Mouse (Mus musculus) thymus, postnatal 4 days (tissue): Measurements from ENCODE around the gene Nf1.
A peak's percentile ranks its signal among the peaks of the same experiment; 100 is the strongest.

Experiments
- DNase-seq: peaks from one replicate; pipeline ENCODE4 v3.0.0; 2021

Gene Nf1

DNA sequence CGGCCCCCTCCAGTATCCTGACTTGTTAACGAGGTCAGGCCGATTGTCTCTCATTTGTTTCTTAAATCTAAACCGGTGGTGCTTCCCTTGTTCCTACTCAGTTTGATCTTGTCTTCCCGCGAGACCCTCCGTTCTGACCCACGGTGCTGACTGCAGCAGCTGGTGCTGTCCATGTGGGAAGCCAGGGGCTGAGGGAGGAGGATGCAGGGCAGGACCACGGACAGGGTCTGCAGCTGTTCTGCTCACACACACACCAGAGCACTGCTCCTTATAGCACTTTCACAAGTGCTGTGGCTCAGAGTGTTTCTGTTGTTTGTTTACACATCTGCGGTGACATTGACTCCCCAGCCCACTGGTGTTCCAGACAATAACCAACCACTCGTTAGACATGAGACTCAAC lies 254.0 kb downstream of the Nf1 start:
- peak; percentile 50 for DNase-seq

DNA sequence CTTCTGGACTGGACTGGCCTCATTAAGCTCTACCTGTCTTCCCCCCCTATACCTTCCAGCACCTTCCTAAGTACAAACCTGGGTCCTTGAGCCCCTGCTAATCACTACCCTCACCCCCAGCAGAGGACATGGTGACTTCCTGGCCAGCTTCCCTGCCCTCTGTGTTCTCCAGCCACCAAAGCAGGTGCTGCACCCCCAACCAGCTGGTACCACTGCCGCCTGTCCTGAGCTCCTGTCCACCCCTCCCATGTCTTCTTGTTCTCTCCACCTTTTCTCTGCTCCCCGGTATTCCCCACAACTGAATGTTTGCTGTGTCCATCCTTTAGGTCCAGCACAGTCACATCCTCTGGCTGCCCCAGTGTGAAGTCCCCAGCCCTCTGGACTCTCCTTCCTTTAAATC lies 271.0 kb downstream of the Nf1 start:
- no peak for DNase-seq

DNA sequence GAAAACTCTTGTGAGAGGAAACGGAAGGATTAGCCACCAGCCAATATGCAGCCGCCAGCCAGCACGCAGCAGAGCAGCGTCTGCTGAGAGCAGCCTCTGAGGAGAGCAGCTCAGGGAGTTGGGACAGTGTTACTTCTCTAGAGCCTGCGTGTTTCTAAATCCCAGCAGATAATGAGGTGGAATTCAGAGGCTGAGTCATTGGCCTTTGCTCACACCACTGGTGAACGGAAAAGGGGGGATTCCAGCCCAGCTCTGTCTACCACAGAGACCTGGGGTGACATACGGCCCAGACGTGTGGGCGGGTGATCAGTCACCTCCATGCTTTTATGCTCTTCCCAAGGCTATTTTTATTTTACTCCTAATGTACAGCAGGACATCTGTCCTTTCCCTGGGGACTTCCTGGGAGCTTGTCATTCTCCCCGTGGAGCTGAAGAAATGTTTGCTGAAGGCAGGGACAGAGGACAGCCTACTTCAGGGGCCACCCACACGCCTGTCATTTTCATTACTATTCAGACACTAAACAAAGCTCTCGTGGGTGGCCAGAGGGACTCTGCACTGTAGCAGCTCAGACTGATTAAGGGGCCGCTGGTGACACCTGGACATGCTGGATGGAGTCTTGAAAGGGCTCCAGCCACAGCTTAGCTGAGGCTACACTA lies 271.6 kb downstream of the Nf1 start:
- DNase-seq: peak; percentile 65

DNA sequence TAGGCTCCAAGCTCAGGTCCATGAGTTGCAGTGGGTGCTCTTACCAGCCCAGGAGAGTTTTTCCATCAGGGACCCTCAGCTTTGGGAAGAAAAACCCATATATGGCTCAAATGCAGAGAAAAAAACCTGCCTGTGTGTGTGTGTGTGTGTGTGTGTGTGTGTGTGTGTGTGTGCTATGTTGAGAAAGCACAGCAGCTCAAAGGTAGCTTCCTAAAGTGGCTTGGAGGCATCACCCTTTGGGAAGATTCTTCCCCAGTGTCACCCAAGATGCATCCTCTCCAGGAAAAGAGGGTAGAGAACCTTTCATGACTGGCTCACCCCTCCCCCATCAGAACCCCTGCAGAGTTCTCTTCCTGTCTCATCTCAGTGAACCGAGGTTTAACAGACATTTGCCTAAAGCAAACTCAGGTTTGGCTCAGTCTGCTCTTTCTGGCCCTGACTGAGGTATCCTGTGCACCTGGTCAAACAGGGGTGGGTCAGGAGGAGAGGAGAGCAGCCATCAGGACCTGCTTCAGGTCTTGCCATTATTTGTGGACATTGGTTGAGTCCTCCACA lies 272.6 kb downstream of the Nf1 start:
- peak; percentile 83 for DNase-seq

DNA sequence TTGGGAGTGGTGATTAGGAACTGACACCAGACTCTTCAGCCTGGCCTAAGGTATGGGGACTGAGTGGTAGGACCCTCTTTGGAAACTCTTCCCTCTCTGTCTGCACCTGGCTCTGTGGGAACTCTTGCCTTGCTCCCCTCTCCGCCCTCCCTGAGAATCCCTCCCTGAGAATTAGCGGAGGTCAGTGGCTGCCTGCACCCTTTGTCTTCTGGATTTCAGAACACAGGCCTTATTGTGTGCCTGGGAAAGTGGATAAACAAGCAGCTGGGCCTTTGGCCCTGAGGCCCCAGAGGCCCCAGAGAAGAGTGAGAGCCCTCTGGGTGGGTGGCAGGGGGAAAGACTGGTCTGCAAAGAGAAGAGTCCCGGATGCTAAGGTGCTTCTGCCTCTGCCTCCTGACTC lies 273.6 kb downstream of the Nf1 start:
- peak; percentile 41 for DNase-seq

DNA sequence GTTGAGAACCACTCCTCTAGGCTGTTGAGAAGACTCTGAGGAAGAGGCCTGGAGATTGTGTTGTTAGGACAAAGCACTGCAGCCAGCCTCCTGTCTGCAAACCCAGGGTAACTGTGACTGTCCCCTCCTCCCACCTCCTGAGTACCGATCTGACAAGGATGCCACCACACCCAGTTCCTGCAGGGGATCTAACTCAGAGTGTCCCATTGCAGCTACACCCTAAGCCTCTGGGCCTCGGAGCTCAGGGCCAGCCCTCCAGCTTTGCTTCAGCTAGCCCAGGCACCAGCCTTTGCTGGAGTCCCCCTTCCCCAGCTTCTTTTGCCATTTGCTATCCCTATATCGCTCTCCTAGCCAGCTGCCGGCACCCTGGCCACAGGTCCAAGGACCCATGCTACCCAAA lies 274.2 kb downstream of the Nf1 start:
- peak; percentile 57 for DNase-seq

DNA sequence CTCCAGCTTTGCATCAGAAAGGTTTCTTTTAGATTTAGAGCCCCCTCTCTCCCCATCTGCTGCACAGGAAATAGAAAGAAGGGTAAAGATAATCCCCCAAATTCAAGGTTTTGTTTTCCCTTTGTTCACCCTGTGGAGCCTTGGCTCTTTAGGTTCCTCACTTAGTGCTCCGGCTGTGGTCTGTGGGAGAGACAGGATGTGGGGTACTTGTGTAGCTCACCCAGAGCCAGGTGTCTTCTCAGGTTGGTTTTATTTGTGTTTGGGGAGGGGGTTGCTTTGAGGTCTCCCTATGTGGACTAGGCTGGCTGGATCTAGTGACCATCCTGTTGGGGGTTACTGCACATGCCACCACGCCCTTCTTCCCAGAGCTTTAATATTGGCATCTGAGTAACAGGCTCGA lies 275.4 kb downstream of the Nf1 start:
- peak; percentile 60 for DNase-seq

DNA sequence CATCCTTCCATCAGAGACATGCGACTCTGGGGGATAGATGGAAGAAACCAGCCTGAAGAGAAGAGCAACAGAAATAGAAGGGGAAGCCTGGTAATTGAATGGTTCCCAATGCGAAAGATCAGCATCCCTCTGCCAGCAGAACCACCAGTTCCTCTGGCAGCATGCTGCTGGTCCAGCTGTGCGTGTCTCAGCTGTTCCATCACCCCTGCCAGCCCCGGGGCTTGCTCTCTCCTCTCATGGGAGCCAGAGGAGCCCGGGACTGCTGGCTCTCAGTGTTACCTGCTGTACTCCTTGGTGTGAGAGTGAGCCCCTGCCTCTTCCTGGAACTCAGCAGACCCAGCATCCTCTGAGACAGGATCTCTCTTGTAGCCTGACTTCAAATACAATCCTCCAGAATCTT lies 276.4 kb downstream of the Nf1 start:
- peak; percentile 52 for DNase-seq

DNA sequence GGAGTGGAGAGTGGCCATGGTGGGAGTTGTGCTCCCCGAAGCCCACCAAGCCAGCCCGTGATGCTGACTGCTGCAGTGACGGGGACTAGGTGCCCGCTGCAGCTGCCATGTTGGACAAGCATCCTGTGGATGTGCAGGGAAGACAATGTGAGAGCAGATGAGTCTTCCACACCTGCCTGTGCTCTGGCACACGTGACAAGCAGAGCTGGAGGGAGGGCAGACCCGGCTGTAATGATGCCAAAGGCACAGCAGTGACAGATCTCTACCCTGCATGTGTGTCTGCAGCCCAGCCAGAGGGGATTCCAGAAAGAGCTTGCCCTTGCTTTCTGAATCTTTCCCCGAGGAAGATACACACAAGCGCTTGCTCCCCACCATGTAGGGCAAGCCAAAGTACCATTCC lies 278.5 kb downstream of the Nf1 start:
- peak; percentile 62 for DNase-seq

DNA sequence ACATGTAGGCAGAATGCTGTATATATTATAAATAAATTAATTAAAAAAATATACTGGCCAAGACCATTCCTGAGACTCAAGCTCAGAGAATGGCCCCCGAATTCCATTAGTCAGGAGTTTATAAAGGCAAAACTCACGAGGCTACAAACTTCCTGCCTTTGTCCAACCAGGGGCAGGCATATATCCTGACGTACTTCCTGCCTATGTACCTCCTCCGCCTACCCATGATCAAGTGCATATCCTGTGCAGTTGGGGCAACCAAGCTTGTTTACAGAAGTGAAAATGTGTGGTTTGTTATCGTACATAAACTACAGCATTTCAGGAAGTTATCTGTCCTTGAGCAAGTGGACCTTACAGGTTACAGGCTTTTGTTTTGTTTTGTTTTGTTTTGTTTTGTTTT lies 283.5 kb downstream of the Nf1 start:
- no peak for DNase-seq

DNA sequence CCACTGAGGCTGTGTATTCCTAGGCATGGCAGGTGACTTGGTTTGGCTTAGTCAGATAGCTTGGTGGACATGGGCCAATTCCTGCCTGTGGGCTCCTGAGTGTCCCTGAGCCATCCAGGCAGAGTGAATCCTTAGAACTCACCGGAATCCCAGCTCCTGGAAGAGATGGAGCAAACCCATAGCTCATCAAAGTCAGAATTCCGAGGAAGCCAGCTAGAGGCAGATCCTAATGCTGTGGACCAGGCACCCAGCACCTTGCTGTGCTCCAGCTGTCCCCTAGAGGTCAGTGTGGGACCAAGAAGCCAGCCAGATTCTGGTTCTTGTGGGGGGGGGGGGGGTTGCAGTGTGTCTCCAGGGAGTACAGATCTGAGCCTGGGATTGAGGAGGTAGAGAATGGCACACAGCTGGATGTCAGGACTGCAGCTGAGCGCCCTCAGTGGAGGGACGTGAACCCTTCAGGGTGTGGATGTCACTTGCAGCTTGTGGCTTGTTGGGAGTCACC lies 285.4 kb downstream of the Nf1 start:
- DNase-seq: peak; percentile 81

DNA sequence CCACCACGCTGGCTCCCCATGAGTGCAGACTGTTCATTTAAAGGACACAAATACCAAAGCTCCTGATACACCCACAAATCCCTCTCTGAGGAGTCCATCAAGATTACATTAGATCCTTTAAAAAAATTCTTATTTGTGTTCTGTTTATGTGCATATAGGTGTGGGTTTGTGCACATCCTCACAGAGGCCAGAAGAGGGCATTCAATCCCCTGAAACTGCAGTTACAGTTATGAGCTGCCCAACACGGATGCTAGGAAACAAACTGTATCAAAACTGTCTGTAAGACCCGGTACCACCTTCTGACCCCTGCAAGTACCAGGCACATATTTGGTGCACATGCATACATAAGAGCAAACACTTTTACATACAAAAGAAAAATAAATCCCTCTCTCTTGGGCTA lies 289.2 kb downstream of the Nf1 start:
- DNase-seq: no peak

DNA sequence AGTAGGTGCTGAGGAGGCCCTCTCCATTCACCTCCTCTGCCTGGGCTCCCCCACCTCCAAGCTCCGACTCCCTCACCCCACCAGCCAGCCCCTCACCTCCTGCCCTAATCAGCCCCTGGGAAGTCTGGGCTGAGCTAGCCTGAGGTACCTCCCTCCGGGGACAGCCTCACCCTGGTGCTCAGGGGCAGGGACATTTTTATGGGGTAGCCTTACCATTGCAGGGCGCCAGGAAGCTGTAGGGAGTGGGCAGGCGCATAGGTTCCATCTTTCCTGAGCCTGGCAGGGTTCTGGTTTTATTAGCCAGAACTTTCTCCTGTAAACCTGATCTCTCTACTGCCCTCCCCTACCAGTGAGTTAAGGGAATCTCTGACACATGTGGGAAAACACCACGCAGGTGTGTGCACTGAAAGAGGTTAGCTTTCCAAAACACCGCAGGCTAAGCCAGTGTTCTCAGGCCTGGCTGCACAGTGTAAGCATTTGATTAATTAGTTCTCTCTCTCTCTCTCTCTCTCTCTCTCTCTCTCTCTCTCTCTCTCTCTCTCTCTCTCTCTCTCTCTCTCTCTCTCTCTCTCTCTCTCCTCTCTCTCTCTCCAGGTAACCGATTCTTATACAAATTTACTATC lies 290.4 kb downstream of the Nf1 start:
- no peak for DNase-seq

DNA sequence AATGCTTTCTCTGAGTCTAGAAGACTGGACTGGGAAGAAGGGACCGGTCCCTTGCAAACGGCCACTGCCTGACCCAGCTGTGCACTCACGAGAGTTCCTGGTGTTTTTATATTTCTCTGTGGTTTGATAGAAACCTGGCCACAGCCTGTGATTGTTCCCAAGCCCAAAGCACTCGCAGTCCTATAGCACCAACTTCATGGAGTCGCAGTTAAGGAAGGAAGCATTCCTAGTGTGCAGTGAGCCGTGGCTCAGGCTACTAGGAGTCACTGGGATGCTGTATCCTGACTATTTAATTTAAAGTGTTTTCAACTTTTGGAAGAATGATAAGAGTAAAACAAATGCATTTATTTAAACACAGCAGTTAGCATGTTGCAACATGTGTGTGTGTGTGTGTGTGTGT lies 291.0 kb downstream of the Nf1 start:
- no peak for DNase-seq
